Mouse (Mus musculus) c-Kit-negative CD71-positive TER-119-positive erythroid progenitor cells, embryonic 14.5 days (primary cell): ENCODE results near the gene 2210016L21Rik.

ENCODE experiments used
- DNase-seq: peaks from one replicate; pipeline ENCODE4 v3.0.0-alpha.2; 2013; ENCODE audit warnings: low read depth, low spot score

The 2210016L21Rik gene

DNA sequence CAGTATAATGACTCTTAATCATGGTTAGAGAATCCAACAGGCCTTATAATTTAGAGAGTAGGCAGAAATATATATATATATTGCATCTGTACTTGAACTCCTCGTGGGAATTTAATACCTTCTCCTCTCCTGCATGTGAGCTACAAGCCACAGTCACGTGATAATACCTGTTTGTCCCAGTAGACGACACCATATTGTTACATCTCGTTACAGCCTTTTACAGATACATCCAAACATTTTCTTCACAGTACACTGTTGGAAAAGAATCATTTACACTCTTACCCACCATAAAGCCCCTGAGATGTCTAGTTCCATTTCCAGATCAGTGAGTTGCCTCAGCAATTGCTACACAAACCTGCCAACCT, 790 bp downstream of the 2210016L21Rik start:
- no peak for DNase-seq

DNA sequence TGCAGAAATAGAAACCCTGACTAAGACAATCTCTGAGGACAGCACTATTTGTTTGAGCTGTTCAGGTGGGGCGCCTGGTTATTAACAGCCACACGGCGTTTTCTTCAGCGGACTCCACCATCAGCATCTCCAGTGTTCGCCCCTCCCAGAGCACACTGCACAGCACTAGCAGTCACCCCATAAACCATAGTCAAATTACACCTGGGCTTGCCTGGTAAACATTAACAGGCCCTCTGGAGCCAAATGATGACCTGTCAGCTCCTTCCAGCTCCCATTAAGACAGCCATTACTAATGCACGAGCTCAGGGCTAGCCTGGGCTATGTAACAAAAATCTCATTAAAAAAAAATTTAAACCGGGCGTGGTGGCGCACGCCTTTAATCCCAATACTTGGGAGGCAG, 3.1 kb downstream of the 2210016L21Rik start:
- no peak for DNase-seq

DNA sequence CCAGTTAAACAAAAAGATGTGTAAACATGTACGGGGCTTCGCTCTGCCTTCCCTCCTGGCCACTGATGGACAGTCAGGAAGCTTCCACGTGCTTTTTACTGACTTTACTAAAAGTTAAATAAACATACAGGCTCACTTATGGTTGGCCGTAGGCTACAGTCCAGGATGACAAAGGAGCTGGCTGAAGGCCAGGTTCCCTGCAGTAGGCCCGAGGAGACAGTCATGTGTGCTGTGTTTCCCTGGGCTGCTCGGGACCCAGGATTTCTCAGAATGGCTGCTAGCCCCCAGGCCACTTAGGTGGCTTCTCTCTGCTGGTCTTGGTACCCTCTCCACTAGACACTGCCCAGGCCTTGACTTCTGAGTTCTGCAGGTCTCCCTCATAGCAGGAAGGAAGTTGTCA, 6.9 kb downstream of the 2210016L21Rik start:
- DNase-seq, result no peak

DNA sequence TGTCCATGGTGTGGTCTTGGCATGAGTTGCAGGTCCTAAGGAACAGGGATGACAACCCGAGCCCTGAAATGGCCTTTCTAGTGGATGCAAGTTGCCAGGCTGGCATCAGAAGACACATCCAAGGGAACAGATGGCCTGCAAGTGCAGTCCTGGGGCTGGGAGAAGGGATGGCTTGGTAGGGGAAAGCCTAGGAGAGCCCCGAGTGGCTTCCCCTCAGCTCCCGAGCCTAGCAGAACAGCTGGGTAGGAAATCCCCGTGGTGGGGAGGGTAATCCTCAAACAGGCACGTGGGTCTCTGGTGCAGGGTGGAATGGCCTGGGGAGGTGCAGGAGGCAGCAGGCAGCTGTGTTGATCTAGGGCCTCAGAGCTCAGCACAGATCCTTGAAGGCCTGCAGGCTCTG, 7.4 kb downstream of the 2210016L21Rik start:
- no peak for DNase-seq

DNA sequence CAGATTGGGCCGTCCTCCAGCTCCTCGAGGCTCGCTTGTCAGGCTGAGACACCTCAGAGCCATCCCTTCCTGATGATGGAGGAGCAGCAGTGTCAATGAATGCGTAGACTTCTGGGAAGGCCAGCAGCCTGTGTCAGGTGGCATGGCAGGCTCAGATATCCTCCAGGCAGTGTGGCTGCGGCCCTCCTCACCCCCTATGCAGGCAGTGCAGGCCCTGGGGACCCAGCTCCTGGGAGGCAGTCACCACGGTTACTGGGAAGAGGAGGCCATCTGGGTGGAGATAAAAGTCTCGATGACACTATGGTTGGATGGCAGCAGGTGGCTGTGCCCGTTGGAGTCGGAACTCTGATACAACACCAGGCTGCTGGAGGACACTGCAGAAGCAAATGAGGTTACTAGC, 7.9 kb downstream of the 2210016L21Rik start:
- no peak for DNase-seq

DNA sequence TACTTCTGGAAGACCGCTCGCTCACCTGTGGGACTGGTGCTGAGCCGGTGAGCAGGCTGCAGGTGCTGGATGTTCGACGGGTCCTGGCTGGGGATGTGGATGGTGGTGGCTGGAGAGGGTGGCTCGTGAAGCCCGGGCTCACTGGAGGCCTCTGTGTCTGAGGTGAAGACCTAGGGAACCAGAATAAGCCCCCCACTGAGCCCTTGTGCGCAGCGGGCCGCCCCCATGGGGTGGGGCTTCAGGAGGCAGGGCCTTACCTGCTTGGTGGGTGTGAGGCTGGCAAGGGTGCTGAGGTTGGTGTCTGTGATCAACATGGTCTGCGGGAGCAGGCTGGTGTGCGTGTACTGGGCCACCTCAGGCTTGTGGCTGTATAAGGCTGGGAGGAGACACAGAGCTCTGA, 8.7 kb downstream of the 2210016L21Rik start:
- DNase-seq, result no peak

DNA sequence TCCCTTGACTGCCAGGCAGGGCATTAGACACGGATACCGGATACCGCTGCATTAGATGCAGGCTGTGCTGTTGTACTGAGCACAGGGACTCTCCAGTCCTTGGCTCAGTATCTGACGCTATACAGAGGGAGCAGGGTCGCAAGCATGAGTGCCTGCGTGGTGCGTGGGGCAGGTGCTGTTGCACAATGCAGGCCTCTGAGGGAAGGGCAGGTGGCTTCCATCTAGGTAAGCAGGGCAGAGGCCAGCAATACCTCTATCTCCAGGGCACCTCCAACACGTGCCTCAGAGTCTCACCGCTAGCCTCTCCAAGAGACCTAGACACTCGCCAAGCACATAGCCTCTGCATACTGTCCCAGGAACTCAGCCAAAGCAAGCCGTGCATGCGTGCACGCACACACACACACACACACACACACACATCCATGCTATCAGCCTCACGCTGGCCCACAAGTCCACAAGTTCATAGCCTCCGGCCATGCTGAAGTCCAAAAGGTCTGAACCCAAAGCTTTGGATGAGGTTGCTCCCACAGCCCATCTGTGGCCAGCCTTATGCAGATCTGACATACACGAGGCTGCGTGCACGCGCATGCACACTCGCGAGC, 9.4 kb downstream of the 2210016L21Rik start:
- DNase-seq, result no peak

DNA sequence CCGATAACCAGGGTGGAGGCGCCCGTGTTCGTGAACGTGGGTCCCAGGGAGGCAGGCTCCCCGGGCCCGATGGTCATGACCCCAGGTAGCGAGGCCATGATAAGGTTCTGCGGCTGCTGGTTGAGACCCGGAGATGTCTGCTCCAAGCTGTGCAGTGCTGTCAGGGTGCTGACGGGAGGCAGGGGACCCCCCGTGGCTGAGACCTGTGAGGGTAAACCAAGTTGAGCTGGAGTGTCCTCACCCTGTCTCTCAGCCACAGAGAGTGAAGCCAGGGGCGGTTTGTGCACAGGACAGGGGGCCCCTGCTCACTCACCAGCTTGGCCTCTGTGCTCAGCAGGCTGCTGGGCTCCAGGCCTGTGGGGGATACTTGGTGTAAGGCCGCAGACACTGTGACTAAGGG, 11.4 kb downstream of the 2210016L21Rik start:
- DNase-seq, result no peak

DNA sequence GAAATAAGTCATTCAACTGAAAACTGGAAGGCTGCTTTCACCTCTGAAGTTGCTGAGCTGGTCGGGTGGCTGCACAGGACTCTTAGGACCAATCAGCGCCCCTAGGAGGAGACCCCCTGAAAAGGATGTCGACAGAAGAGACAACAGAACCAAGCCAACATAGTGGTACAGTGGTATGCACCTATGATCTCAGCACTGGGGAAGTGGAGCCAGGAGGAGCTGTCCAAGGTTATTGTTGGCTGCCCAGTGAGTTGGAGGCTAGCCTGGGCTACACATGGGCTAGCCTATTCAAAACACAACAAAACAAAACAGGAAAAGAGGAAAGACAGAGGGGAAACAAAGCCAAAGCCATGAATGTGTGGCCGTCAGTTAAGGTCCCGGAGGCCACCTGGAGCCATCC, 16.1 kb downstream of the 2210016L21Rik start:
- DNase-seq, result no peak

DNA sequence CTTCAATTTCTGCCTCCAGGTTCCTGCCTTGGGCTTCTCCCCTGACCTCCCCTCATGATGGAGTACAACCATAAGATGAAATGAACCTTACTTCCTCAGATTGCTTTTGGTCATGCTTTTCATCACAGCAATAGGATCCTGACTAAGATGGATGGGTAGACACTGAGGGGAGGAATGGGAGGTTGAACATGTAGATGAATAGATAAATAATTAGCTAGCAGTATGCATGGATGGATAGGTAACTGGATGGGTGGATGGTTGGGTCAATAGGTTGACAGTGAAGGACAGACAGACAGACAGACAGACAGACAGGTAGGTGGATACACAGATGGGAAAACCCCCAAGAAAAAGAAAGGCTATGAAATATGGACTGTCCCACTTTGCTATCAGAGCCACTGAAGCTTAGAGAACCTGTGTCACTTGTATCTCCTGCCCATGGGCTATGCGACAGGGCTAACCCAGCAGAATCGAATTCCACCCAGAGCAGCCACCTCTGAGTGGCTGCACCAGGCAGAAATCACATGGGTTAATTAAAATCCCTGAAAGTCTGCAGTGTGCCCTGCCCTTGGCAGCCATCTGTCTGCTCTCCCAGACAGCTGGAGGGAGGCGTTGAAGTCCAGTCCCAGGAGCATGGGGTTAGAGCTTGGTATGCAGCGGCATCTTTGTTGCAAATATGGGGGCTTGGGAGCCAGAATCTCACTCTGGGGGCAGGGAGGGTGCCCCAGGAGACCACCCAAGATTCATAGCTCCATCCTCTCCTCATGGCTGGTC, 19.8 kb downstream of the 2210016L21Rik start:
- DNase-seq, result no peak

DNA sequence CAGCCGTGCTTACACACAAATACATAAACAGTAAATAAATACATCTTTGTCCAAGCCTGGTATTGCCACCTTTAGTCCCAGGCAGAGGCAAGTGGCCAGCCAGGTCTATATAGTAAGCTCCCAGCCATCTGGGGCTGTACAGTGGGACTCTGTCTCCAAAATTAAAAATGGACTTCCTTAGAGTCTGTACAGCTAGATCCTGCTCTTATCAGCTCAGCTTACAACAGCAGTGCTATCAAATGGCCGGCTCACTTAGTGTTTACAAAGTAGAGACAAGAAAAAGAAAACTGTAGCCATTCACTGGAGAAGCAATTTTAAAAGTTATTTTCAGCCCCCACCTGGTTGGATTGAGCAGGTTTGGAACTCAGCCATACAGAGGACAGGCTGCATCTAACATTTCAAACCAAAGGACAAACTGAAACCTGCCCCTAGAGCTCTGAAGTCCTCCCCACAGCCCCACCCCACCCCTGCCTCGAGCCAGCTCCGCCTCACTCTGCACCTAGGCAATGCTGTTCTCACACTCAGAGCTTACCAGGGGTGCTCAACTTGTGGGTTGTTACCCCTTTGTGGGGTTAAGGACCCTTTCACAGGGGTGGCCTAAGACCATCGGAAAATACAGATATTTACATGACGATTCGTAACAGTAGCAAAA, 22.5 kb downstream of the 2210016L21Rik start:
- DNase-seq, result no peak

DNA sequence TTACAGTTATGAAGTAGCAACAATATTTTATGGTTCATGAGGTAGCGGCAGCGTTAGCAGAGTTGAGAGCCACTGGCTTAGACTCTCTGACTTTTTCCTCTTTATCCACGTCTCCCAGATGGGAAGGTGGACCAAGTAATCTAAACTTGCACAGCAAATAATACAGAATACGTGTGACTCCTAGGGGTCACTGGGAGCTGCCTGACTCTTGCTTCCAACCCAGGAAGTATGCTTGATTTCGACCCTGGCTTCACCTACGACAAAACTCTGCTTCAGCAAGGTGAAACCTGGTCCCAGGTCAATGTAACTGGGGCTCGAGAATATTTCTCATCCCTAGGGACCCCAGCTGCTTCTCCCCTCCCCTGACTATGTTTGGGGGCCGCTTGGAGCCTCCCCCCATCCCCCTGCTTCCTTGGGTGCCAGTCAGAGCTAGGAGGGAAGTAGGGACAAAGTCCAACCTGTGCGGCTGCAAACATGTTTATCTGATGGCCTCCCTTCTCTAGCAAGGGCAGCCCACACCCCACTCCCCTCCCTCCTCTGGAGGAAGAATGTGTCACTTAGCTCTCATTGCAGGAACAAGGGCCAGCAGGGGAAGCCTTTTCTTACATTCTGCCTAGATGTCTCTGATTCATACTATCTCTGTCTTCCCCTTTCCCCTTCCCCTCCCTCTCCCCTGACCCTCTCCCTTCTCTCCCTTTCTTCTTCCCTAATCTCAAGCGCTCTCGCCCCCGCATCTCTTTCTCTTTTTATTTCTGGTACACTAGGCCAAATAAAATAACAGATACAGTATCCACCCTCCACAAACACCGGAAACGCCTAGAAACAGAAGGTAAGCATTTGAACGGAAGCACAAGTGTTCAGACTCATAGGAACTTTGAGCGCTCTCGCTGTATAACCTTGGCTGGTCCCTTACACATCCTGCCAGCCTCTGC, 23.3 kb downstream of the 2210016L21Rik start:
- DNase-seq, result no peak

DNA sequence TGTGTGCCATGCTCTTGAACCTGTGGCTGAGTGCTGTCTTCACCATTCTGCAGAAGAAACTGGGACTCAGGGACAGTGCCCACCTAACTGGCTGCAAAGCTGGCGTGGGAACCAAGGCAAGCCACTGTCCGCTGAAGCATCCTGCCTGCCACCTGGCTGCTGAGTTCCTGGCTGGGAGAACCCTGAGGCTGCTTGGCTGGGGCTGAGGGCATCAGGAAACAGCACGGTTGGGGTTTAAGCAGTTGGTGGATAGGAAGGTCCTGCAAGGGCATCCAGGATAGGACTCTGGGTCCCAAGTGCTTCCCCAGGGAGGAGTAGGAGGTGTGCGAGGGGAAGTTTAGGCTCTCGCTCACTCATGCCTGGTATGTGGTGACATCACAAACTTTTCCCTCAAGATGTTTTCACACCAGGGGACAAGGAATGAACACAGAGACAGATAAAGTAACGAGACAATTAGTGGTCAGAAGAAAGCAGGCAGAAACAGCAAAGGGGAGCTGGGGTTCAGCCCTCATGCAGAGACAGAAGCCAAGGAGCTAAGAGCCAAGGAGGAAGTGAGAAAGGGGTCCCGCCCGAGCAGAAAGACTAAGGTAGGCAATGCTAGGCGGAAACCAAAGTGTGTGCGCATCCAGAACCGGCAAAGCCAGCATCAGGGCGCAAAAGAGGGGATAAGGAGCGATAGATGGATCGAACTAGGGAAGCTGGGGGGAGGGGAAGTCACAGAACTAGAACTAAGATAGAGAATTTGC, 25.7 kb downstream of the 2210016L21Rik start:
- no peak for DNase-seq

DNA sequence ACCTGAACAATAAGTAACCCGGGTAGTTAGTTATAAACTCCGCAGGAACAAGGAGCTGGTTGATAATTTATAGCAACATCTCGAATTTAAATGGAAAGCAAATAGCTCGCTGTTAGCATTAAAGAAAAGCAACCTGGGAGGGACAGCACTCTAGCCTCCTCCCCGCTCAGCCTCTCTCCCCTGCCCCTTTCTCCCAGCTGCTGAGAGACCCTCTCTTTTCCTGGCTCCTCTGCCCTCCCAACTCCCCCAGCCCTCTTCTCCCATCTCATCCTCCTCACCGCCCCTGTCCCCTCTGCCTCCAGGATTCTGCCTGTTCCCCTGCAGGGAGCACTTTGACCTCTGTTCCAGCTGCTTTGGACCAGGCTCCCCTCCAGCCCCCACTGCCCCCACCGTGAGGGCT, 26.7 kb downstream of the 2210016L21Rik start:
- DNase-seq, result no peak

DNA sequence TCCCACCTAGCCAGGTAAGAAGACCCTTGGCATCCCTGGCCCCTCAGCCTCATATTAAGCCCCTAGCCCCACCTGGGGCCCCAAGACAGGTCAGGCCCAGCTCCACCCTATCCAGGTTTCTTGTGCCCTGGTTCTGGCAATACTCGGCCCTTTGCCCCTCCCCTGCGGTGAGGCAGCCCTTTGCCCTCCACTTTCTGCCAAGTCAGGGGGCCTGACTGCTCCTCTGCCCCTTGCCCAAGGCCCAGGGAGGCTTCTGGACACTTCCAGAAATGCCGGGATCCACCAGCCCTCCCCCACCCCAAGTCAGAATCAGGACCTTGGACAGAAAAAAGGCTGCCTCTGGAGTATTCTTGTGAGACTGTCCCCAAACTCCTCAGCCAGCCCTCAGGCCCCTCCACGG, 27.1 kb downstream of the 2210016L21Rik start:
- DNase-seq, result no peak

DNA sequence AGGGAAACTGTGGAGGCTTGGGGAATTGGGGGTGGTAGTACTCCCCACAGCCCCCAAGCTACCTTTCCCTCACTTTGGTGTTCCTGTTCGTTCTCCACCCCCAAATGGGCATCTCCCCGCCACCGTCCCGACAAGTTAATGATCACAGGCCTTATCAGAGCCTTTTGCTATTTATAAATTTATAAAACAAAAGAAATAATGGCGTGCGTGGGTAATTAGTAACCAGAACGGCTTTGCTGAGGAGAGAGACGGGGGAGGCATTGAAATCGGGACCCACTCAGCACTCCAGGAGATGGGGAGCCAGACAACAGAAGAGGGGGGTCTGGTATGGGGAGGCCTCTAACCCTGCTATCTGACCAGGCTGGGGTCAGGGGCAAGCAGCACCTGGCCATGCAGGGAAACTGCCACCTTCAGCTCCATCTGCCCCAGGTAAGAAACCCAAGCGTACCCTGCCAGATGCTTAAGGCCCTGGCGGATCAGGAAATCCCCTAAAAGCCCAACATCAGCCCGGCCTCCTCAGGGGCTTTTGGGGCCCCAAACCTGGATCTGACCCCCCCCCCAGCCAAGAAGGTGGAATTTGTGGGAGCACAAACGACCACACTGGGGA, 27.8 kb downstream of the 2210016L21Rik start:
- DNase-seq, result no peak

DNA sequence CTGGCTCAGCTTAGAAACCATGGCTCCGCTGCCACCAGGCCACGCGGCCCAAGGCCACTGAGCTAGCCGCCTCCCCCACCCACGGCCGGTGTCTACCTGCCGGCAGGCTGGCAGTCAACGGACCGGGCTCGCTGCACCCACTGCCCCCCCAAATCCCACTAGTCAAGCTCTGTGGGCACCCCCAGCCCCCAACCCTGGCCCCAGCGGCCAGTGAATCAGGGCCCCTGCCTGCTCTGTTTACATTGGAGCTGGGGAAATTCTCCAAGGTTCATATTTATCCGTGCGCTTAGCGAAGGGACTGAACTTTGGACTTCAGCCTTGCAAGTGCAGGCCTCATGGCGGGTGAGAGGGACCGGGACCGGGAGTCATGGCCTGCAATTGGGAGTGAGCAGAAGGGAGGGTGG, 28.9 kb downstream of the 2210016L21Rik start, which contains the start of gene Hnf1a:
Gene Hnf1a, minus strand, starts transcription at position 271 of the 404 bp plus-strand sequence.
- DNase-seq, result no peak

DNA sequence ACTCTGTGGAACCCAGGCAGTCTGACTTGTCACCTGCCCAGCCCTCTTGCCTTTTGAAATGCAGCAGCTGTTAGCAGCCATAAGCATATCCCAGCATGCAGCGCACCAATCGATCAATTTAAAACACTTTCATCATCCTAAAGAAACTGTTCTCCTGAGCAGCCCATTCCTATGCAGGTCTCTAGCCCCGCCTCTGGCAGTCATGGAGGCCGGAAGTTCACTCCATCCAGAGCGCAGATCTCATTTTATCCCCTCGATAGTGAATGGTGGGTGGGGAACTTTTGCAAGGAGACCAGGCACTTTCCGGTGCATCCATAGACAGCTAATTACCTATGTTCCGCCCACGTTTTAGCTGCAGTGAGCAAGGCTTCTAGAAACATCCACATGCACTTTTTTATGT, 30.2 kb downstream of the 2210016L21Rik start:
- no peak for DNase-seq

DNA sequence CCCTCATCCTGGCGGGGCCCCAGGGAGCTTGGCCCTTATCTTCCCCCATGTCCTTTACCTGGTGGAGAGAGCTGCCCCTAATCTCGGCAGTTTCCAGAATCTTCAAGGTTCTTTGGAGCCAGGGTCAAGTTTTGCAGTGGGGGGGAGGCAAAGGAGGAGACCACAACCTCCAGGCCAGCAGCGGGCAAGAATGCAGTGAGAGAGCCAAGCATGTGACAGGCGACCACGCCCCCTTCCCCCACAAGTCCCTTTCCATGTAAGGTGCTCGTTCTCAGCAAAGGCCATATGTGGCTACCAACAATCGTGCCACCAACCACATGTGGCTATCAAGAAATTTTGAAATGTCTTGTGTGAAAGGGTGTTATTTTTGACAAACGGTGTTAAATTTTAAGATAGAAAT, 31.2 kb downstream of the 2210016L21Rik start:
- DNase-seq, result no peak

DNA sequence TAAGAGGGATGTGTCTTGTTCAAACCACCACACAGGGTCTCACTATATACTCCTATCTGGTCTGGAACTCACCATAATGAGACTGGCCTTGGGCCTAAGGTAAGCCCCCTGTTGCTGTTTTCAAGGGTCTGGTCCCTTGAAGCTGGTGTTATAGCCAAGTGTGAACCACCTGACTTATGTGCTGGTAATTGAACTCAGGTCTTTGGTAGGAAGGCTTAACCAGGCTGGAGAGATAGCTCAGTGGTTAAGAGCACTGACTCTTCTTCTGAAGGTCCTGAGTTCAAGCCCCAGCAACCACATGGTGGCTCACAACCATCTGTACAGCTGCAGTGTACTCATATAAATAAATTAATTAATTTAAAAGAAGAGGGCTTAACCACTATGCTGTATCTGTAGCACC, 35.0 kb downstream of the 2210016L21Rik start:
- no peak for DNase-seq

DNA sequence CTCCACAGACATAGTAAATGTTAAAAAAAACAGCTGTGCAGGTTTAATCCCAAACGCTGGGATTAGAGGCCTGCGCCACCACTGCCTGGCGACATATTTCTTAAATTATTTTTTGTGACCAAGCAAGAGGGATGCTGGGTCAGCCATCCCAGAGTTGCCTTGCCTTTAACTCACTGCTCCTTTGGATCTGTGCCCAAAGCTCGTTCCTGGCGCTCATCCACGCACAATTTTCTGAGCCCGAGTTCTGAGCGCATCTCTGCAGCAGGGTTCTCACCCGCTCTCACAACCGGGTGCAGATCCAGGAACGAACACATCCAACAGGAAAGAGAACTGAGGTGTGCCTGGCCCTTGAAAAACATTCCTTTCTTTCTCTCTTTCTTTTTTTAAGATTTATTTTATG, 36.5 kb downstream of the 2210016L21Rik start:
- no peak for DNase-seq
